Mouse (Mus musculus) hindbrain, postnatal 0 days (tissue): ENCODE results near the gene Slc6a2. TPM values are rescaled to one million over a fixed set of nuclear protein-coding genes. Genes with fewer than 3 reads are reported as not detected.

Experiments used
- ATAC-seq: fragments of 200-750 bp; cut with Nextera tagmentation; 2 replicates; pipeline ENCODE4 v1.8.0; 2017; ENCODE audit warnings: mild to moderate bottlenecking, moderate TSS enrichment, moderate library complexity
- DNase-seq: peaks from one replicate; pipeline ENCODE4 v3.0.0-alpha.2; 2015; ENCODE audit warnings: low spot score
- H3K27ac ChIP-seq: fragments of 300-500 bp; sonication (generic); 2 replicates; pipeline ENCODE4 v1.5.1; 2014; ENCODE audit warnings: mild to moderate bottlenecking
- H3K27me3 ChIP-seq: fragments of 300-500 bp; sonication (generic); 2 replicates; pipeline ENCODE4 v1.6.1; 2014; ENCODE audit warnings: low read length, mixed read lengths; ENCODE audit not compliant: insufficient read depth
- H3K36me3 ChIP-seq: fragments of 300-500 bp; sonication (generic); 2 replicates; pipeline ENCODE4 v1.6.1; 2014; ENCODE audit warnings: low read length, mixed read lengths; ENCODE audit not compliant: insufficient read depth
- H3K4me1 ChIP-seq: fragments of 300-500 bp; sonication (generic); 2 replicates; pipeline ENCODE4 v1.6.1; 2014; ENCODE audit warnings: antibody characterized with exemption, low read length, mixed read lengths; ENCODE audit not compliant: insufficient read depth
- H3K4me2 ChIP-seq: fragments of 300-500 bp; sonication (generic); 2 replicates; pipeline ENCODE4 v1.6.1; 2014; ENCODE audit warnings: low read depth, mild to moderate bottlenecking, low read length, moderate library complexity, mixed read lengths
- H3K4me3 ChIP-seq: fragments of 300-500 bp; sonication (generic); 2 replicates; pipeline ENCODE4 v1.5.1; 2014; ENCODE audit warnings: low read length
- H3K9ac ChIP-seq: fragments of 300-500 bp; sonication (generic); replicated peaks from 2 replicates; pipeline ENCODE4 v1.6.1; 2014; ENCODE audit warnings: mild to moderate bottlenecking, low read length, moderate library complexity, mixed read lengths
- H3K9me3 ChIP-seq: fragments of 300-500 bp; sonication (generic); 2 replicates; pipeline ENCODE4 v1.6.1; 2016; ENCODE audit warnings: low read length, mixed read lengths
- CTCF ChIP-seq: IDR thresholded peaks from 2 replicates; pipeline ENCODE4 v1.5.1; 2016; ENCODE audit warnings: antibody characterized with exemption, control low read depth, low read depth
- WGBS: fragments of 180-500 bp; shearing (Covaris S2); extraction: QIAGEN DNeasy Blood & Tissue Kit; methylation state at CpG from one replicate; pipeline ENCODE4 v1.1.7; 2014; 5-methylcytosine and 5-hydroxymethylcytosine counted together
- polyA plus RNA-seq: library from polyadenylated mRNA; unstranded; fragments of >200 nt; fragmentation: Nextera tagmentation; extraction: Ambion mirVana; gene quantifications from 2 replicates; pipeline ENCODE4 v1.2.1, GENCODE M21; 2015
- total RNA-seq: library from RNA; depleted of rRNA; stranded (reverse); fragments of >200 nt; gene quantifications from 2 replicates; pipeline ENCODE4 v1.2.3, GENCODE M21; 2014

The Slc6a2 gene
- total and polyA plus RNA-seq, 2 experiments from 2014 or later: 6.6 to 10.6 TPM

DNA sequence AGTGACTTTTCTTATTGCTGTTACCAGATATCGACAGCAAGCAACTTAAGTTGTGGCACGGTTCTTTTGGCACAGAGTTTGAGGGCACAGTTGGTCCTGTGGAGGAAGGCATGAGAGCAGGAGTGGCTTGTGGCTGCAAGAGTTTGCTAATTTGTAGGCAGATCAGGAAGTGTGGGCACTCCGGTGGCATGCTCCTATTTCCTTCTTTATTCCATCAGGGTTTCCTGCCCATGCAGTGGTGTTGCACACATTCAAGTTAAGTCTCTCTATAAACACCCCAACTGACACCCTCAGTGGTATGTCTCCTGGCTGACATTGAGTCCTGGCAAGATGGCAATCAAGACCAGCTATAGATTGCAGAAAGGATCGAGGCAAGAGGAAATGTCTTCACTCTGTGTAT is 10.8 kb upstream of the Slc6a2 start:
- ATAC-seq: no peak
- H3K4me1 ChIP-seq: no peaks in the 10 kb centered on the region
- 90% methylated on average over 4 of the region's 4 CpGs for WGBS

DNA sequence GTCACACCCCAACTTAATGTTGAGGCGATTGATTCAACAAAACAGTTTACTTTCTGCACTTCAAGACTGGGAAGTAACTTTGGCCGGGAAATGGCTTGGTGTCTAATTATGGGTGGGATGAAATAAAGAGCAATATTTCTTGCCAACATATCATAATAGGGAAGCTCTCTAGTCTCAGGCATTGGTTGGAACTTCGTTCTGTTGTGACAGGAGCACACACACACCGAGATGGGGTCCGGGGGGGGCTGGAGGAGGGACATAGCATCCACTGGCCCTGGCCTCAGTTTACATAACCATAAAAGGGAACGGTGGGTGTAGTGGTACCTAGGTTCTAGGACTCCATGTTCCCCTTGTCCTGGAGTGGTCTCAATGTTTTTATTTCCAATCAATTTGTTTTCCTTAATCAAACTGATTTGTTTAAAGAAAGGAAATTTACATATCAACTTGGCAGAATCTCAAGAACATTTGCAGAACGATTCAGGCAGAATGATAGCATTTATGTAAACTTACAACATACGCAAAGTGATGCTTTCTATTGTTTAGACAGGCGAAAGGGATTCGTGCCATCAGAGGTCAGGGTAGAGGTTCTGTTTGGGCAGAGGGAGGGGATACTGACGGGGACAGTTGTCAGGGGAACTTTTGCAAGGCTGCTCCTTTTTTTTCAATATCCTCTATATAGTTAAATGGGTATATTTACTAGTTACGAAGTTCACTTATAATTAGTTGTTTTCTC is 9.1 kb upstream of the Slc6a2 start:
- H3K27ac ChIP-seq: no peak overlapping the region
- no peak overlapping the region for H3K9ac ChIP-seq
- no peak for TF ChIP-seq CTCF
- no peaks in the 10 kb centered on the region for H3K36me3 ChIP-seq
- no peak overlapping the region for H3K4me2 ChIP-seq
- DNase-seq: no peak
- no peaks in the 10 kb centered on the region for H3K9me3 ChIP-seq
- H3K4me3 ChIP-seq: no peak overlapping the region
- H3K4me1 ChIP-seq: no peaks in the 10 kb centered on the region
- ATAC-seq: no peak
- 76% methylated on average over 12 of the region's 12 CpGs for WGBS
- no peaks in the 10 kb centered on the region for H3K27me3 ChIP-seq

More for the DNA sequence above, 10.8 kb upstream of the Slc6a2 start:
- Histone ChIP-seq H3K9ac (no peak overlapping the region), H3K4me3 (no peak overlapping the region), H3K4me2 (no peak overlapping the region), H3K27ac (no peak overlapping the region), H3K27me3 (no peaks in the 10 kb centered on the region), H3K9me3 (no peaks in the 10 kb centered on the region), H3K36me3 (no peaks in the 10 kb centered on the region)
- DNase-seq: no peak
- no peak for TF ChIP-seq CTCF

DNA sequence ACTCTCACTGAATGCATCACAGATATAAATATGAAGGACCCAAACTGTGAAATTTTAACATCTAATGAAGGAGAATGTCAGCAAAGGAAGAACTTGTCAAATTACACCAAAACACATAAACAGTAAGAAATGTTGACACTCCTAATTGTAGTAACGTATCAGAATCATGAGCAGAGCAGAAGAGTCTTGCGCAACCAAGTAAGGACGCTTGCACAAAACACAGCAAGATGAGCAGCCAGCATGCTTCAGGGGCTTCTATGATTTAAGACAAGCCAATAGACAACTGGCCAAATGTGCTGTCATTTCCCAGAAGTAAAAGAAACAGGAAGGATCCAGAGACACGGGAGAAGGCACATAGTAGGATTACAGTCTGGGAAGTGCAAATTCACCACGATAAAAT is 5.8 kb upstream of the Slc6a2 start:
- no peak for ATAC-seq
- 91% methylated on average over 5 of the region's 5 CpGs for WGBS
- no peak overlapping the region for H3K4me3 ChIP-seq

DNA sequence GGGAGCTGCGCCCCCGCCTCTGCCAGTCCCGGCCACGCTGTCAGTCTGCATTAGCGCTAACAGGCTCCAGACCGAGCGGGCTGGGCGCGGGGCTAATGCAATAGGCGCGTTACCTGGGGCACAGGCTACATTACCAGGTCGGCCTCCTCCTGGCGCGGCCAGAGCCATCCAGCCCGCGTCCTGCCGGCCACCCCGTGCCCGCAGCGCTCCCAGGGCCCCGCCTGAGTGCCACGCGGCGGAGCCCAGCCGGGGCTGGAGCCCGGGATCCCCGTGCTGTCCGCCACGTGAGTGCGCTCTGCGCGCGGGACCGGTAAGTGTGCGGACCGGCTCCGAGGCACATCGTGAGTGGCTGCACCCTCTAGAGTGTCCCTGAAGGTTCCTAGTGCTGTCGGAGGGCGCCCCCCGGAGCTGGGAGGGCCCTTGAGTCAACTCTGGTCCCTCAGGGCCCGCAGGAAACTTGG is 602 bp downstream of the Slc6a2 start:
- H3K4me1 ChIP-seq: peaks cover 6% of the 10 kb centered on the region
- H3K9ac ChIP-seq: 0 out of 2 replicates have a peak overlapping the region, but pooled peaks have one; percentile 9
- H3K36me3 ChIP-seq: no peaks in the 10 kb centered on the region
- H3K9me3 ChIP-seq: no peaks in the 10 kb centered on the region
- peaks cover 27% of the 10 kb centered on the region for H3K27me3 ChIP-seq
- H3K27ac ChIP-seq: no peak overlapping the region
- H3K4me3 ChIP-seq: peak overlapping the region; percentile 37
- no peak for TF ChIP-seq CTCF
- under 1% methylated on average over 41 of the region's 42 CpGs for WGBS
- no peak for DNase-seq
- ATAC-seq: peak; percentile 45; the same call in 1 of the 2 replicates
- H3K4me2 ChIP-seq: peak overlapping the region; percentile 74

More for the DNA sequence above, 5.8 kb upstream of the Slc6a2 start:
- TF ChIP-seq CTCF: no peak
- no peaks in the 10 kb centered on the region for H3K27me3 ChIP-seq
- H3K4me2 ChIP-seq: no peak overlapping the region
- no peak overlapping the region for H3K27ac ChIP-seq
- no peak overlapping the region for H3K9ac ChIP-seq
- H3K4me1 ChIP-seq: no peaks in the 10 kb centered on the region
- no peak for DNase-seq
- H3K9me3 ChIP-seq: no peaks in the 10 kb centered on the region
- no peaks in the 10 kb centered on the region for H3K36me3 ChIP-seq

DNA sequence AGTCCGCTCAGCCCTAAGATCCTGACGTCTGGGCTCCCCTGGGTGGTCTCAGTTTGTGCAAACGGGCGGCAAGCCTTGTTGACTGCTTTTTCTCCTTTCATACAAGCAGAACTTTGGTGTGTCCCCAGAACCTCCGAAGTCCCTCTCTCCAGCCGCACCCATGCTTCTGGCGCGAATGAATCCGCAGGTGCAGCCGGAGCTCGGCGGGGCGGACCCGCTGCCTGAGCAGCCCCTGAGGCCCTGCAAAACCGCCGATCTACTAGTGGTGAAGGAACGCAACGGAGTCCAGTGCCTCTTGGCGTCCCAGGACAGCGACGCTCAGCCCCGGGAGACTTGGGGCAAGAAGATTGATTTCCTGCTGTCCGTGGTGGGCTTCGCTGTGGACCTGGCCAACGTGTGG is 1.2 kb downstream of the Slc6a2 start:
- Histone ChIP-seq H3K9me3 (no peaks in the 10 kb centered on the region), H3K4me3 (peak overlapping the region; percentile 37), H3K27ac (no peak overlapping the region), H3K4me2 (peak overlapping the region; percentile 74), H3K9ac (no peak overlapping the region), H3K36me3 (no peaks in the 10 kb centered on the region), H3K4me1 (peaks cover 6% of the 10 kb centered on the region), H3K27me3 (peaks cover 27% of the 10 kb centered on the region)
- ATAC-seq (no peak), DNase-seq (no peak)
- no peak for TF ChIP-seq CTCF
- WGBS: 2% methylated on average over 25 of the region's 25 CpGs

DNA sequence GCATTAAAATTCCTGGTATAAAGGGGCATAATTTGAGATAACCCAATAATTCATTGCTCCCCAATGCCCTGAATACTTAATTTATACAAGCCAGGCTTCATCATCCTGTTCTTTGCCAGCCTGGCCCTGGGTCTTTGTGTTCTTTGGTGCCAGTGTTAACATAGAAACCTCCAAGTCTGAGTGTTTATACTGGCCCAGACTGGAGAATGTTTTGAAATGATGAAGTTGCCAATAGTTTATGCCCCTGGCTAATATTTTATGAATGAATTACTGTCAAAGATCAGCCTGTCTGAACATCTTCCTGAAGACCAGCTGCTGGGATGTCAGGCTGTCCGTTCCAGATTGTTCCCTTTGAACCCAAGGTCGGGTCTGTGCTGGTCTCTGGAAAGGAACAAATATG is 4.7 kb downstream of the Slc6a2 start:
- DNase-seq (no peak), ATAC-seq (no peak)
- 71% methylated on average over 2 of the region's 2 CpGs for WGBS
- Histone ChIP-seq H3K27ac (no peak overlapping the region), H3K9ac (no peak overlapping the region), H3K9me3 (no peaks in the 10 kb centered on the region), H3K4me2 (no peak overlapping the region), H3K4me1 (peaks cover 6% of the 10 kb centered on the region), H3K27me3 (peaks cover 23% of the 10 kb centered on the region), H3K36me3 (no peaks in the 10 kb centered on the region), H3K4me3 (no peak overlapping the region)
- TF ChIP-seq CTCF: no peak

DNA sequence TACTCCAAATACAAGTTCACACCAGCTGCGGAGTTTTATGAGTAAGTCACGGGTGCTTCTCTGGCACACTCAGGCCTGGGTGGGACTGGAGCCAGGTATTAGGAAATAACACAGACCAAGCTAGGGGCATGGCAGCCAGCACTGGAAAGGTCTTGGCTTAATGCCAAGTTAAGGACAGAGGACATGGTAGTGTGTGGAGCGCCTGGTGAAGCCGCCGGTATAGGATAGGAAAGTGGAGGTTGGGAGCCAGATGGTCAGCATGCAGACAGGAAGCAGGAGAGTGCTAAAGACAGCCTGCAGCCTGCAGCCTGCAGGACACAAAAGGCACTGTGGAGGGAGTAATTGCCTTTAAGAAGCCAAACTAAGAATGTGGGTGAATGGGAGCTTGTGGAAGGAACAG is 13.1 kb downstream of the Slc6a2 start:
- peak; percentile 60 for DNase-seq
- Histone ChIP-seq H3K27ac (no peak overlapping the region), H3K4me1 (peaks cover 7% of the 10 kb centered on the region; the same call in 1 of the 2 replicates), H3K4me3 (no peak overlapping the region), H3K9ac (no peak overlapping the region), H3K4me2 (no peak overlapping the region), H3K36me3 (no peaks in the 10 kb centered on the region), H3K27me3 (no peaks in the 10 kb centered on the region), H3K9me3 (no peaks in the 10 kb centered on the region)
- peak; percentile 48 for TF ChIP-seq CTCF
- peak; percentile 81 for ATAC-seq
- WGBS: 43% methylated on average over 5 of the region's 5 CpGs
